19 mouse cellular contexts compared by ENCODE assay signal in the genomic region with DNA sequence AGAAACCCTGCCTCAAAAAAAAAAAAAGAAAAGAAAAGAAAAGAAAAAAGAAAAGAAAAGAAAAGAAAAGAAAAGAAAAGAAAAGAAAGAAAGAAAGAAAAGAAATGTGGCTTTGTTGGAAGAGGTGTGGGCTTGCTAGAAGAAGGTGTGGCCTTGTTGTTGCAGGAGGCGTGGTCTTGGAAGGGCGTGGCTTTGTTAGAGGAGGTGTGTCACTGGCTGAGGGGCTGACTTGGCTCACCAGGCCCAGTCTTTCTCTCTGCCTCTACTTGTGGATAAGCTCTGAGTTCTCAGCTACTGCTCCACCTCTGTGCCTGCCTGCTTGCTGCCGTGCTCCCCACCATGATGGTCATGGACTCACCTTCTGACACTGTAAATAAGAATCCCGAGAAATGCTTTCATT. TPM values are rescaled to one million over a fixed set of nuclear protein-coding genes. Genes with fewer than 3 reads are reported as not detected.
DNase-seq lines count a peak whose midpoint lies in the region; ATAC-seq and TF ChIP-seq lines count a peak whose summit lies in the region.
"Had no signal": no experiment of that assay in that cellular context is flagged by ENCODE, and none has a peak within 500 bp of the region (broad histone marks: within the 10 kb centered on the region; RNA-seq: fewer than 3 reads in every experiment).

No protein-coding gene starts in this region.

- H3K27me3 ChIP-seq in liver, embryonic 12.5 days (replicated peaks), result no peaks in the 10 kb centered on the region
- no peaks in the 10 kb centered on the region for H3K27me3 ChIP-seq in hindbrain, embryonic 14.5 days (ENCODE audit: control insufficient read depth, insufficient read depth, low read length)
- no peaks in the 10 kb centered on the region for H3K27me3 ChIP-seq in forebrain, embryonic 15.5 days
- no peaks in the 10 kb centered on the region for H3K27me3 ChIP-seq in stomach, postnatal 0 days (ENCODE audit: control insufficient read depth, insufficient read depth, low read length)
- H3K27me3 ChIP-seq: forebrain, embryonic 12.5 days; limb, embryonic 15.5 days; neural tube, embryonic 13.5 days had no signal

- no peak overlapping the region for H3K9ac ChIP-seq in liver, embryonic 12.5 days
- no peak overlapping the region for H3K9ac ChIP-seq in hindbrain, embryonic 14.5 days
- no peak overlapping the region for H3K9ac ChIP-seq in forebrain, embryonic 15.5 days (replicated peaks)
- no peak overlapping the region for H3K9ac ChIP-seq in stomach, postnatal 0 days (ENCODE audit: low read length)
- H3K9ac ChIP-seq: forebrain, embryonic 12.5 days; limb, embryonic 15.5 days; neural tube, embryonic 13.5 days had no signal

- TF ChIP-seq EP300 in stomach, postnatal 0 days (optimal IDR thresholded peaks at IDR 0.05), result no peak

- no peak overlapping the region for H3K4me2 ChIP-seq in liver, embryonic 12.5 days
- H3K4me2 ChIP-seq in hindbrain, embryonic 14.5 days (replicated peaks), result no peak overlapping the region
- H3K4me2 ChIP-seq in forebrain, embryonic 15.5 days (replicated peaks), result no peak overlapping the region
- no peak overlapping the region for H3K4me2 ChIP-seq in stomach, postnatal 0 days (replicated peaks; ENCODE audit: low read depth)
- H3K4me2 ChIP-seq: forebrain, embryonic 12.5 days; limb, embryonic 15.5 days; midbrain, embryonic 11.5 days; neural tube, embryonic 13.5 days had no signal

- no peak overlapping the region for H3K4me3 ChIP-seq in liver, embryonic 12.5 days
- H3K4me3 ChIP-seq in hindbrain, embryonic 14.5 days (replicated peaks; ENCODE audit: low read length), result no peak overlapping the region
- no peak overlapping the region for H3K4me3 ChIP-seq in forebrain, embryonic 15.5 days
- no peak overlapping the region for H3K4me3 ChIP-seq in stomach, postnatal 0 days (ENCODE audit: low read depth, low read length)
- H3K4me3 ChIP-seq: forebrain, embryonic 12.5 days; gastrocnemius, adult 2 months; limb, embryonic 15.5 days; neural tube, embryonic 13.5 days had no signal

- 0 out of 2 replicates have a peak, but pooled peaks have one; percentile 57 for ATAC-seq in liver, embryonic 12.5 days
- ATAC-seq in hindbrain, embryonic 14.5 days (ENCODE audit: low FRiP score), result no peak
- ATAC-seq in forebrain, embryonic 15.5 days (replicated peaks), result no peak
- no peak for ATAC-seq in stomach, postnatal 0 days (ENCODE audit: low FRiP score, low TSS enrichment)

- DNase-seq in kidney, postnatal 4 days, result peak; percentile 18 to 20
- no peak for DNase-seq in kidney, postnatal 10 days
- DNase-seq in 3T3-L1 (ENCODE audit: low read depth, low spot score) (peak; percentile 12), NIH3T3 (ENCODE audit: low read depth) (peak; percentile 37)
- no peak for DNase-seq in hindbrain, embryonic 14.5 days (ENCODE audit: low spot score)
- no peak for DNase-seq in stomach, postnatal 0 days (ENCODE audit: low spot score)
- DNase-seq: adrenal gland, postnatal 36 days; cerebellum, postnatal 10 days; gastrocnemius, adult 2 months; heart, adult 18-20 months; layer of hippocampus, postnatal 36 days; lung, postnatal 36 days; right cerebral cortex, postnatal 14 days had no signal

- WGBS in liver, embryonic 12.5 days (ENCODE audit: insufficient replicate concordance), result 52% methylated on average over 4 of the region's 4 CpGs
- 81% methylated on average over 4 of the region's 4 CpGs for WGBS in hindbrain, embryonic 14.5 days
- 90% methylated on average over 4 of the region's 4 CpGs for WGBS in forebrain, embryonic 15.5 days
- 69% methylated on average over 4 of the region's 4 CpGs for WGBS in stomach, postnatal 0 days

- TF ChIP-seq CTCF in stomach, postnatal 0 days (IDR thresholded peaks at IDR 0.05; ENCODE audit: low read depth), result no peak

- peaks cover 9% of the 10 kb centered on the region for H3K4me1 ChIP-seq in liver, embryonic 12.5 days
- H3K4me1 ChIP-seq in hindbrain, embryonic 14.5 days (replicated peaks; ENCODE audit: control insufficient read depth, insufficient read depth, low read length), result no peaks in the 10 kb centered on the region
- peaks cover under 1% of the 10 kb centered on the region; the same call in 1 of the 2 replicates for H3K4me1 ChIP-seq in forebrain, embryonic 15.5 days
- H3K4me1 ChIP-seq in stomach, postnatal 0 days (replicated peaks; ENCODE audit: control insufficient read depth, insufficient read depth), result no peaks in the 10 kb centered on the region
- H3K4me1 ChIP-seq: forebrain, embryonic 12.5 days; limb, embryonic 15.5 days; neural tube, embryonic 13.5 days had no signal

- no peaks in the 10 kb centered on the region for H3K36me3 ChIP-seq in liver, embryonic 12.5 days
- H3K36me3 ChIP-seq in hindbrain, embryonic 14.5 days (replicated peaks; ENCODE audit: control insufficient read depth, insufficient read depth), result no peaks in the 10 kb centered on the region
- H3K36me3 ChIP-seq in forebrain, embryonic 15.5 days, result no peaks in the 10 kb centered on the region
- H3K36me3 ChIP-seq in stomach, postnatal 0 days (ENCODE audit: control insufficient read depth, insufficient read depth, low read length), result no peaks in the 10 kb centered on the region
- H3K36me3 ChIP-seq: forebrain, embryonic 12.5 days; limb, embryonic 15.5 days; neural tube, embryonic 13.5 days had no signal

- H3K27ac ChIP-seq in liver, embryonic 12.5 days, result no peak overlapping the region
- no peak overlapping the region for H3K27ac ChIP-seq in hindbrain, embryonic 14.5 days
- H3K27ac ChIP-seq in forebrain, embryonic 15.5 days (replicated peaks), result no peak overlapping the region
- H3K27ac ChIP-seq in stomach, postnatal 0 days (replicated peaks), result no peak overlapping the region
- H3K27ac ChIP-seq: forebrain, embryonic 12.5 days; gastrocnemius, adult 2 months; limb, embryonic 15.5 days; neural tube, embryonic 13.5 days had no signal

- no peaks in the 10 kb centered on the region for H3K9me3 ChIP-seq in liver, embryonic 12.5 days (replicated peaks)
- H3K9me3 ChIP-seq in hindbrain, embryonic 14.5 days (ENCODE audit: control insufficient read depth, low read length), result no peaks in the 10 kb centered on the region
- H3K9me3 ChIP-seq in forebrain, embryonic 15.5 days, result no peaks in the 10 kb centered on the region
- H3K9me3 ChIP-seq in stomach, postnatal 0 days (ENCODE audit: control insufficient read depth, low read length), result no peaks in the 10 kb centered on the region
- H3K9me3 ChIP-seq: forebrain, embryonic 12.5 days; limb, embryonic 15.5 days; neural tube, embryonic 13.5 days had no signal

RNA-seq across cellular contexts. Expression of a gene that starts 17.2 kb away (rescaled TPM):
- polyA plus RNA-seq in liver, embryonic 12.5 days (2016; fragmentation: Nextera tagmentation; extraction: Ambion mirVana), result 0.27 and 0.35 TPM in 2 replicates
- polyA plus RNA-seq in hindbrain, embryonic 14.5 days (2014; fragmentation: Nextera tagmentation; extraction: Ambion mirVana), result 2.5 and 3.4 TPM in 2 replicates
- 2.9 and 3.1 TPM in 2 replicates for polyA plus RNA-seq in forebrain, embryonic 15.5 days (2015; fragmentation: Nextera tagmentation; extraction: Ambion mirVana)
- 7.5 and 8.5 TPM in 2 replicates for polyA plus RNA-seq in stomach, postnatal 0 days (2015; fragmentation: Nextera tagmentation; extraction: Ambion mirVana)

Comparison
In these comparisons a context has a peak if more than half of its experiments do, and no peak if none do; other contexts are left out.
1. DNase-seq: peak in kidney, postnatal 4 days (2 of 2), 3T3-L1 (single experiment) and NIH3T3 (single experiment); none in kidney, postnatal 10 days (single experiment), hindbrain, embryonic 14.5 days (single experiment) and stomach, postnatal 0 days (single experiment).